Mouse (Mus musculus): Measurements from ENCODE around the gene Serpina3k. TPM values are rescaled to one million over a fixed set of nuclear protein-coding genes. Genes with fewer than 3 reads are reported as not detected.
"Not testable (repeated sequence)": the region's sequence is repeated elsewhere in the genome, so short reads cannot be mapped to it uniquely, and the experiment has no call there.

Serpina3k gene
- polyA plus RNA-seq (2015; fragmentation: Nextera tagmentation; extraction: Ambion mirVana): not detected in 2 replicates

DNA sequence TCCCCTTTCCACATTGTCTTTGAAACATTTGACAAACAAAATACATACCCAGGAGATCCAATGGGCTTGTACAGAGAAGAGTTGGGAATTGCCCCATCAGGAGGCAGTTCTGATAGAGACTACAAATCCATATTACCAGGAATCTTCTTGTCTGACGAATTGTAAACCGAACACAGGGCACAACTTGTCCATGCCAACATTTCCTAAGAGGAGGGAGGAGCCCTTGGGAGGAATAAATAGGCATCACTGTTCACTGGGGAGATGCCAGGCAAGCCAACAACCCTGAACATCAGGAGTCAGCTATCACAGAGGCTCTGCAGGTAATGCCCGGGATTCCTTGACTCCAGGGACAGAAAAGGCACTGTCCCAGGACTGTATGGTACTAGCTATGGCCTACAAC lies at the start of gene Serpina3k, which contains the start of gene Serpina3m:
Gene Serpina3k, plus strand, starts transcription at position 261 of the 400 bp plus-strand sequence.
Gene Serpina3m, plus strand, starts transcription at position 261 of the 400 bp plus-strand sequence.
- 72% methylated on average over 3 of the region's 3 CpGs for WGBS
- H3K27ac ChIP-seq (replicated peaks); H3K4me2 ChIP-seq; ATAC-seq (ENCODE audit: extremely low read depth, insufficient number of reproducible peaks, low FRiP score, low TSS enrichment); H3K27me3 ChIP-seq (replicated peaks); H3K4me1 ChIP-seq; H3K4me3 ChIP-seq; H3K9ac ChIP-seq; H3K9me3 ChIP-seq; H3K36me3 ChIP-seq: not testable (repeated sequence)

DNA sequence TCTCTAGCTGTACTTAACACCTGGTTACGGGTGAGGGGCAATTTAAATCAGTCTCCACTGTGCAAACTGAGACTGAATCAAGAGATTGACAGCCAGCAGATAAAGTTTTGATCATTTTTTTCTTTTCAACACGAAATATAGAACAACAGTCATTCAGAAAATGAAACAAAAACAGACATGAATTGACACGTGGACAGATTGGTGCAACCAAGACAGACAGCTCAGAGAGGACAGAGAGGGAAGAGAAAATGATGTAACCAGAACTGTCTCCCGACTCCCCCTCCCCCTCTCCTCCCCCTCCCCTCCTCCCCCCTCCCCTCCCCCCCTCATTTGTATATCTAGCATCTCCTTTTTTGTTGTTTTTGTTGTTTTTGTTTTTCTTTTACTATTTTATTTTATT lies 48.4 kb upstream of the Serpina3k start:
- Histone ChIP-seq H3K36me3 (no peaks in the 10 kb centered on the region), H3K9me3 (peaks cover 3% of the 10 kb centered on the region; the same call in 1 of the 2 replicates), H3K4me1 (no peaks in the 10 kb centered on the region), H3K4me2 (no peak overlapping the region), H3K27ac (replicated peaks) (no peak overlapping the region), H3K9ac (no peak overlapping the region), H3K4me3 (no peak overlapping the region), H3K27me3 (replicated peaks) (no peaks in the 10 kb centered on the region)
- 51% methylated on average over 4 of the region's 4 CpGs for WGBS
- no peak for ATAC-seq (ENCODE audit: extremely low read depth, insufficient number of reproducible peaks, low FRiP score, low TSS enrichment)

DNA sequence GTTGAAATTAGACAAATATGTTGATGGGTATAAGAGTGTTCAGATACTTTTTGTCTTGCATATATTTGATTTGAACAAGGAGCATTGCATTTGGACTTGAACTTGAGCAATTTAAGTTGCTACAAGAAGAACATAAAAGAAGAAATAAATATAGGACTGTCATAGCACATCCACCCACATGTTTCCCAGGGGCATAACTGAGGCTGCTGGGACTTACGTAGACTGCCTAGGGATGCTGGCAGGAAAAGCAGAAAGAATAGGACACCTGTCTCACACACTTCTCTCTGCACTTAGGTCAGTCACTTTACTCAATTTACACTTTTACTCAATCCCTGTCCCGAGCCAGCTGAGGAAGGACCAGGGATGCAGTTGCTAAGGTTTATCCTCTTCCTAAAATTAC lies 44.3 kb upstream of the Serpina3k start:
- no peak overlapping the region for H3K4me3 ChIP-seq
- no peak overlapping the region for H3K27ac ChIP-seq (replicated peaks)
- 76% methylated on average over 2 of the region's 2 CpGs for WGBS
- H3K4me2 ChIP-seq: no peak overlapping the region
- H3K36me3 ChIP-seq: no peaks in the 10 kb centered on the region
- no peaks in the 10 kb centered on the region; the same call in 1 of the 2 replicates for H3K9me3 ChIP-seq
- no peak for ATAC-seq (ENCODE audit: extremely low read depth, insufficient number of reproducible peaks, low FRiP score, low TSS enrichment)
- H3K27me3 ChIP-seq (replicated peaks): no peaks in the 10 kb centered on the region
- no peaks in the 10 kb centered on the region for H3K4me1 ChIP-seq
- H3K9ac ChIP-seq: no peak overlapping the region

DNA sequence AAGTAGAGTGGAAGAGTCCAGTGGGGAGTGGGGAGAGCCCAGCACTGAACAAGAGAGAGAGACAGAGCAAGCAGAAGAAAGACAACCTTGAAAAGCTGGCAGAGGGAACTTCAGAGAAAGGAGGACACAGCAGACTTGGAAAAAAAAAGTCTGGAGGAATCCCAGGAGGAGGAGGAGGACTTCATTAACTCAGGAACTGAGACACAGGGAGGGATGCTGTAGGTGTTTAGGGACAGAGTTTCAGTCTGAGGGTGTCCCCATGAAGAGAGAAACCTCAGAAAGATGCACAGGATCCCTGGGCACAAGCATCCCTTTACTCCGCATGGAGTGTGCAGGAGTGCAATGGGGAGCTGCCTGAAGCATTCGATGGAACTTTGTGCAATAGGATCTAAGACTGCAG lies 40.2 kb upstream of the Serpina3k start:
- no peaks in the 10 kb centered on the region for H3K4me1 ChIP-seq
- H3K4me2 ChIP-seq: no peak overlapping the region
- H3K36me3 ChIP-seq: no peaks in the 10 kb centered on the region
- H3K27me3 ChIP-seq (replicated peaks): no peaks in the 10 kb centered on the region
- no peaks in the 10 kb centered on the region; the same call in 1 of the 2 replicates for H3K9me3 ChIP-seq
- no peak for ATAC-seq (ENCODE audit: extremely low read depth, insufficient number of reproducible peaks, low FRiP score, low TSS enrichment)
- no peak overlapping the region for H3K9ac ChIP-seq
- H3K4me3 ChIP-seq: no peak overlapping the region
- WGBS: 75% methylated on average over 2 of the region's 2 CpGs
- no peak overlapping the region for H3K27ac ChIP-seq (replicated peaks)

DNA sequence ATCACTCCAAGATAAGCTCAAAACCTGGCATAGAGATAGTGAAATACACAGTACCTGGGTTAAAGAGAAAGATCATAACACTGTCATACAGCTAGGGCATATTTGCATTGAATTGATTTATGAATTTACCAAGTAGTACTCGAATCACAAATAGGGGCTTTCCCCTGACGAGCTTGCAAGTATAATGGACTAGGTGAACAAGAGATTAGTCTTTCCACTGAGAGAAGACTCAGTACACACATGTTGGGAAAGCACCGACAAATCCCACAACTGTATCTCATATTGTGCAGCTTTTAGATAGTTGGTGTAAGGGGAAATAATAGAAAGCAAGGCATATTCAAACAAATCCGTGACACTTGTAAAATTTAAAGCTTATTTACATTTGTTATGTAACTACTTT lies 32.3 kb upstream of the Serpina3k start:
- Histone ChIP-seq H3K9ac (no peak overlapping the region), H3K4me1 (no peaks in the 10 kb centered on the region), H3K36me3 (no peaks in the 10 kb centered on the region), H3K27me3 (replicated peaks) (no peaks in the 10 kb centered on the region), H3K4me2 (no peak overlapping the region), H3K4me3 (no peak overlapping the region), H3K9me3 (peaks cover 12% of the 10 kb centered on the region; the same call in 1 of the 2 replicates), H3K27ac (replicated peaks) (no peak overlapping the region)
- no peak for ATAC-seq (ENCODE audit: extremely low read depth, insufficient number of reproducible peaks, low FRiP score, low TSS enrichment)
- 70% methylated on average over 4 of the region's 4 CpGs for WGBS

DNA sequence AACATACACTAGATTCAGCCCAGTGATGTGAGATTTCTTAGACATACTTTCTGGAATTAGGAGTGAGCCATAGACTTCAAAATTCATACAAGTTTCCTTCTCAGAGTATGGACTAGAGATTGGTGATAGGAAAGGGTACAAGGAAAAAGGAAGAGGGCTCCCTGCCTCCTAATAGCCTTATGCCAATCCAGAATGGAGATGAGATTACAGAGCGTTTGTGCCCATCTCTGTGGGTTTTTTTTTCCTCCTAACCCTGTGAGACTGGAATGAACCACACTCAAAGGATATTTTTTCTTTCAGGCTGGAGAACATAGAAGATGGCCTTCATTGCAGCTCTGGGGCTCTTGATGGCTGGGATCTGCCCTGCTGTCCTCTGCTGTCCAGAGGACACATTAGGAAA lies 24.0 kb upstream of the Serpina3k start, which contains the start of gene Serpina3j:
Gene Serpina3j, plus strand, starts transcription at position 301 of the 400 bp plus-strand sequence.
- no peak for ATAC-seq (ENCODE audit: extremely low read depth, insufficient number of reproducible peaks, low FRiP score, low TSS enrichment)
- H3K27ac ChIP-seq (replicated peaks): no peak within 1 kb of the TSS
- 55% methylated on average over 1 of the region's 1 CpGs for WGBS

DNA sequence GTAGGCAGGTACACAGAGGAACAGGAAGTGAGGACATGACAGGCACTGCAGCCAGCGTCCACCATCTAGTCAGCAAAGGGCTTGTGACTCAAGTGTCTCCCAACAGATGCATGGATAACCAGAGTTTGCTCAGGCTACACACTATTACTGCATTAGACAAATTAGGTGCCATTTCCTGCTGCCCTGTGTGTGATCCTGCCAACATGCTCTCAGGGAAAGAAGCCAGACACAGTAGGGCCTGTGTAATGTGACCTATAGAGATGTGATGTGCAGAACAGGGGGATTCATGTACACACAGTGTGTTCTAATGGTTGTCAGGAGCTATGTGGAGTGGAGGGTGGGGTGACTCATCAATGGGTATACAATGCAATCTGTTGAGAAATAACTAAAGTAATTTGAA lies 15.8 kb upstream of the Serpina3k start:
- WGBS: 40% methylated on average over 1 of the region's 1 CpGs
- ATAC-seq (ENCODE audit: extremely low read depth, insufficient number of reproducible peaks, low FRiP score, low TSS enrichment): no peak

More for the DNA sequence above, 24.0 kb upstream of the Serpina3k start, which contains the start of gene Serpina3j:
- Histone ChIP-seq H3K4me1 (no peaks in the 10 kb centered on the region), H3K27me3 (replicated peaks) (no peaks in the 10 kb centered on the region), H3K4me2 (no peak within 1 kb of the TSS), H3K36me3 (no peaks in the 10 kb centered on the region), H3K9ac (no peak within 1 kb of the TSS), H3K9me3 (peaks cover 15% of the 10 kb centered on the region; the same call in 1 of the 2 replicates), H3K4me3 (no peak within 1 kb of the TSS)

DNA sequence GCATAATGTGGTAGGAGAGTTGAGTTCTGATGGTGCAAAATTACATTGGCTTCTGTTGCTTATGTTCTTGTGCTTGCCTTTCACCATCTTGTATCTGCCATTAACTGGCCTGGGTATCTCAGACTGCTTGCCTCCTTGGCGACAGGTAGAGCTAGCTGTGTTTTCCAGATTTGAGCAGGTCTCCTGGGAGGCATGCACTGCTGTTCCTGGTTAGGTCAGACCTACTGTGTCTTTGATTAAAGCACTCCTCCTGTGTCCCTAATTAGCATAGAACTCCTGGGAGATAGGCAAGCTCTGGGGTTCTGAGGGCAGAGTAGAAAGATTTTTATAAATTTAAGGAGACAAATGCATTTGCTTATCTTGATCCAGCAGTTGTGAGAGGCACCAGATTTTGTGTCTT lies 6.6 kb upstream of the Serpina3k start:
- H3K9me3 ChIP-seq: peaks cover 2% of the 10 kb centered on the region; the same call in 1 of the 2 replicates
- H3K4me3 ChIP-seq: no peak overlapping the region
- no peaks in the 10 kb centered on the region for H3K36me3 ChIP-seq
- H3K27me3 ChIP-seq (replicated peaks): no peaks in the 10 kb centered on the region
- no peak overlapping the region for H3K4me2 ChIP-seq
- 30% methylated on average over 1 of the region's 1 CpGs for WGBS
- H3K4me1 ChIP-seq: no peaks in the 10 kb centered on the region
- H3K27ac ChIP-seq (replicated peaks): no peak overlapping the region
- ATAC-seq (ENCODE audit: extremely low read depth, insufficient number of reproducible peaks, low FRiP score, low TSS enrichment): no peak
- no peak overlapping the region for H3K9ac ChIP-seq

More for the DNA sequence above, 15.8 kb upstream of the Serpina3k start:
- Histone ChIP-seq H3K9me3 (no peaks in the 10 kb centered on the region), H3K4me1 (no peaks in the 10 kb centered on the region), H3K36me3 (no peaks in the 10 kb centered on the region), H3K27me3 (replicated peaks) (no peaks in the 10 kb centered on the region), H3K4me3 (no peak overlapping the region), H3K4me2 (no peak overlapping the region), H3K27ac (replicated peaks) (no peak overlapping the region), H3K9ac (no peak overlapping the region)

DNA sequence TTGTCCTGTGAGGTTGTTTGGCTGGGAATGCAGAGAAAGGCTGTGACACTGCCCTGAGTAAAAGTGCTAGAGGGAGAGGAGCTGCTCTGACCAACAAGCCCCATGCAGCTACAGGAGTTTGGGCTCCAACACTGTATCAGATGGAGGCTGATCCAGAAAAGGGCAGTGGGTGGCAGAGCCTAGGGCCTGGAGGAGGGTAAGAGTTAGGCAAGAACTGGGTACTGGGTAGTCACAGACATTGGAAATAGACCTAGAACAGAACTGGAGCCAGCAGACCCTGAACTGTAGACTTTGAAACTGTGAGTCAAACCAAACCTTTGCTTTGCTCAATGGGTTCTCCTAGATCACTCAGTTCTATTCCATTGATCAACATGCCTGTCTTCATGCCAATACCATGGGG lies 1.4 kb upstream of the Serpina3k start:
- not testable (repeated sequence) for H3K27me3 ChIP-seq (replicated peaks); H3K27ac ChIP-seq (replicated peaks); H3K4me3 ChIP-seq; H3K9ac ChIP-seq; H3K4me1 ChIP-seq; ATAC-seq (ENCODE audit: extremely low read depth, insufficient number of reproducible peaks, low FRiP score, low TSS enrichment); H3K4me2 ChIP-seq; H3K36me3 ChIP-seq; H3K9me3 ChIP-seq

DNA sequence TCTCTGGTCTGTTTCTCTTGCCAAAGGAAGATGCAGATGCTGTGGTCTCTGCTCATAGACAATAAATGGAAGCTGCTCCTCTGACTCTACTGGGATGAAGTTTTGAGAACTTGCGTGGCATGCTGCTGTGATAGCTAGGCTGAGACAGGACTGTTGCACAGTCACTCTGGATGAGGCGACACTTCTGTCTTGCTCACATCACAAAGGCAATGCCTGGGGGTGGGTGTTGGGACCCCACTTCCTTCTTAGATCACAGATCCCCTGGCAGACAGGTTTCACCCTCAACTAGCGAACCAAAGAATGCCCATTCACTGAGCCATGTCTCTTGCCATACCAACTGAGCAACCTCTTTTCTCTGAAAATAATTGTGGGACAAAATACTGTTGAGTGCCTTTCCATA lies 419 bp downstream of the Serpina3k start:
- no peaks in the 10 kb centered on the region for H3K4me1 ChIP-seq
- 77% methylated on average over 3 of the region's 3 CpGs for WGBS
- H3K4me2 ChIP-seq: no peak overlapping the region
- no peaks in the 10 kb centered on the region for H3K36me3 ChIP-seq
- H3K9me3 ChIP-seq: no peaks in the 10 kb centered on the region
- no peak for ATAC-seq (ENCODE audit: extremely low read depth, insufficient number of reproducible peaks, low FRiP score, low TSS enrichment)
- H3K27ac ChIP-seq (replicated peaks): no peak overlapping the region
- H3K9ac ChIP-seq: no peak overlapping the region
- H3K27me3 ChIP-seq (replicated peaks): no peaks in the 10 kb centered on the region
- no peak overlapping the region for H3K4me3 ChIP-seq

DNA sequence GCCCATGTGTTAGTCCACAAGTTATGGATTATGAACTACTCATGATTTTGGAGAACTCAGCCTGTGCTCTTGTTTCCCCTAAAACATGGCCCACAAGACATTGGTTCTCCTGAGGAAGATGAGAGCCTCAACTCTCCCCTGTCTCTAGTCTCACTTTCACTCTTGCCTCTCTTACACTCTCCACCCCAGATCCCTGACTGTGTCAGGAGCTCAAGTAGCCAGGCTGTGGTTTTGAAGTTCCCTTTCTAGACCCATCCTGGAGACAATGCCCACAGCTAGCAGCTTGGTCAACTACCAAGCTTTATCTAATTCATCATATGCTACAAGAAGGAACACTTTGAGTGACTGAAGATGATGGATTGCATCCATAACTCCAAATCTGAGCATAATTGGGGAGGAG lies 4.2 kb downstream of the Serpina3k start:
- not testable (repeated sequence) for H3K27ac ChIP-seq (replicated peaks); H3K4me2 ChIP-seq; ATAC-seq (ENCODE audit: extremely low read depth, insufficient number of reproducible peaks, low FRiP score, low TSS enrichment); H3K9ac ChIP-seq; H3K27me3 ChIP-seq (replicated peaks); H3K4me3 ChIP-seq; H3K4me1 ChIP-seq; H3K36me3 ChIP-seq; H3K9me3 ChIP-seq

DNA sequence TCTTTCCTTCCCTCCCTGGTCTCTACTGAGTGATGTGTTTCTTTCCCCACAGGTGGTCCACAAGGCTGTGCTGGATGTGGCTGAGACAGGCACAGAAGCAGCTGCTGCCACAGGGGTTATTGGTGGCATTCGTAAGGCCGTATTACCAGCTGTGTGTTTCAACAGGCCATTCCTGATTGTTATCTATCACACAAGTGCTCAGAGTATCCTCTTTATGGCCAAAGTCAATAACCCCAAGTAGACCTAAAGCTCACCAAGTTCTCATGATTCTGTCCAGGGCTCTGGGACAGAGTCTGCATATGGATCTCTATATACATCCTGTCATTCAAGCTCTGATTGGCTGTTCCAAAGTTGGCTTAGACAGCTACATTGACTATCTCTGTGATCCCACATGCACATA lies 6.9 kb downstream of the Serpina3k start:
- no peak overlapping the region for H3K9ac ChIP-seq
- WGBS: 74% methylated on average over 2 of the region's 2 CpGs
- no peaks in the 10 kb centered on the region for H3K27me3 ChIP-seq (replicated peaks)
- H3K36me3 ChIP-seq: no peaks in the 10 kb centered on the region
- H3K4me2 ChIP-seq: no peak overlapping the region
- H3K4me1 ChIP-seq: no peaks in the 10 kb centered on the region
- H3K27ac ChIP-seq (replicated peaks): no peak overlapping the region
- no peaks in the 10 kb centered on the region for H3K9me3 ChIP-seq
- no peak for ATAC-seq (ENCODE audit: extremely low read depth, insufficient number of reproducible peaks, low FRiP score, low TSS enrichment)
- H3K4me3 ChIP-seq: no peak overlapping the region
